17 mouse cellular contexts compared by ENCODE assay signal in genomic region chr1:171616881-171617515, GRCm38 (mm10). TPM values are rescaled to one million over a fixed set of nuclear protein-coding genes. Genes with fewer than 3 reads are reported as not detected.
DNase-seq lines count a peak whose midpoint lies in the region; ATAC-seq lines count a peak whose summit lies in the region.
"Had no signal": no experiment of that assay in that cellular context is flagged by ENCODE, and none has a peak within 500 bp of the region (broad histone marks: within the 10 kb centered on the region; RNA-seq: fewer than 3 reads in every experiment).

No protein-coding gene starts in this region.

- H3K9ac ChIP-seq in forebrain, embryonic 15.5 days (replicated peaks): no peak overlapping the region
- H3K9ac ChIP-seq: embryonic facial prominence, embryonic 13.5 days; heart, embryonic 12.5 days; liver, embryonic 12.5 days; neural tube, embryonic 15.5 days had no signal

- WGBS in forebrain, embryonic 15.5 days: 84% methylated on average over 11 of the region's 11 CpGs

- peak; percentile 83 to 85 for DNase-seq in cerebellum, postnatal 10 days
- DNase-seq in left cerebral cortex, postnatal 4 days: peak; percentile 63
- no peak for DNase-seq in left cerebral cortex, postnatal 36 days (ENCODE audit: low spot score in 2 of 2)
- no peak for DNase-seq in natural killer cell, adult 2 months (ENCODE audit: low spot score in 2 of 2)
- DNase-seq: gastrocnemius, postnatal 25 days; retina, postnatal 1 day had no signal

- no peak overlapping the region for H3K4me2 ChIP-seq in forebrain, embryonic 15.5 days (replicated peaks)
- H3K4me2 ChIP-seq: embryonic facial prominence, embryonic 13.5 days; heart, embryonic 12.5 days; liver, embryonic 12.5 days; neural tube, embryonic 15.5 days had no signal

- H3K27ac ChIP-seq in forebrain, embryonic 15.5 days (replicated peaks): no peak overlapping the region
- H3K27ac ChIP-seq: embryonic facial prominence, embryonic 13.5 days; liver, embryonic 12.5 days; neural tube, embryonic 15.5 days had no signal

- intact Hi-C loops in left cerebral cortex, postnatal 4 days (cut with DNase I): no loop called here
- intact Hi-C loops in left cerebral cortex, postnatal 36 days (cut with DNase I): no loop called here

- no peaks in the 10 kb centered on the region for H3K4me1 ChIP-seq in forebrain, embryonic 15.5 days
- H3K4me1 ChIP-seq: embryonic facial prominence, embryonic 13.5 days; heart, embryonic 12.5 days; liver, embryonic 12.5 days; neural tube, embryonic 15.5 days had no signal

- no peaks in the 10 kb centered on the region for H3K36me3 ChIP-seq in forebrain, embryonic 15.5 days
- H3K36me3 ChIP-seq: embryonic facial prominence, embryonic 13.5 days; heart, embryonic 12.5 days; liver, embryonic 12.5 days; neural tube, embryonic 15.5 days had no signal

- no peak for ATAC-seq in cerebellum, adult (ENCODE audit: insufficient number of reproducible peaks, low FRiP score, low TSS enrichment)
- peak; percentile 54 for ATAC-seq in common myeloid progenitor, adult 5-6 weeks (replicated peaks; ENCODE audit: low read depth, poor library complexity, severe bottlenecking)
- ATAC-seq in megakaryocyte, adult 5-6 weeks (ENCODE audit: poor library complexity, severe bottlenecking): peak; percentile 75
- no peak for ATAC-seq in forebrain, embryonic 15.5 days (replicated peaks)
- ATAC-seq: inflammation-experienced regulatory T-cells, adult 6 months; liver, embryonic 12.5 days had no signal

- H3K27me3 ChIP-seq in forebrain, embryonic 15.5 days: no peaks in the 10 kb centered on the region
- H3K27me3 ChIP-seq: embryonic facial prominence, embryonic 13.5 days; liver, embryonic 12.5 days; neural tube, embryonic 15.5 days had no signal

- no peaks in the 10 kb centered on the region for H3K9me3 ChIP-seq in forebrain, embryonic 15.5 days
- H3K9me3 ChIP-seq: embryonic facial prominence, embryonic 13.5 days; heart, embryonic 12.5 days; liver, embryonic 12.5 days; neural tube, embryonic 15.5 days had no signal

- no peak overlapping the region for H3K4me3 ChIP-seq in forebrain, embryonic 15.5 days
- H3K4me3 ChIP-seq: embryonic facial prominence, embryonic 13.5 days; heart, embryonic 12.5 days; liver, embryonic 12.5 days; neural tube, embryonic 15.5 days had no signal

RNA-seq across cellular contexts. Expression of gene Ly9, which starts 9.8 kb away (rescaled TPM):
- total RNA-seq in left cerebral cortex, postnatal 4 days (2021): under 1 TPM in 1 of 2 experiments, not detected in 1; 0.22 TPM
- not detected for total RNA-seq in left cerebral cortex, postnatal 36 days (2021)
- 20.2 and 27.0 TPM in 2 replicates for total RNA-seq in common myeloid progenitor, adult 5-6 weeks (2017)
- total RNA-seq in megakaryocyte, adult 5-6 weeks (2015): 41.3 and 43.2 TPM in 2 replicates
- 72.9 and 75.3 TPM in 2 replicates for total RNA-seq in megakaryocyte, adult 5-6 weeks (2017)
- 0.37 TPM in 1 of 2 replicates, not detected in the other for polyA plus RNA-seq in forebrain, embryonic 15.5 days (2015; fragmentation: Nextera tagmentation; extraction: Ambion mirVana)
- total RNA-seq: left cerebral cortex, postnatal 14 days had no signal
- polyA plus RNA-seq: kidney, embryonic 14.5 days had no signal

RNA-seq across cellular contexts. Expression of gene Slamf7, which starts 35.8 kb away (rescaled TPM):
- total RNA-seq in left cerebral cortex, postnatal 4 days (2021): not detected
- not detected for total RNA-seq in left cerebral cortex, postnatal 36 days (2021)
- 0.27 and 1.0 TPM in 2 replicates for total RNA-seq in common myeloid progenitor, adult 5-6 weeks (2017)
- total RNA-seq in megakaryocyte, adult 5-6 weeks (2015): 13.4 and 16.1 TPM in 2 replicates
- total RNA-seq in megakaryocyte, adult 5-6 weeks (2017): 9.3 and 17.3 TPM in 2 replicates
- not detected in 2 replicates for polyA plus RNA-seq in forebrain, embryonic 15.5 days (2015; fragmentation: Nextera tagmentation; extraction: Ambion mirVana)
- total RNA-seq: gastrocnemius, postnatal 25 days had no signal
- polyA plus RNA-seq: embryonic facial prominence, embryonic 13.5 days; heart, embryonic 12.5 days; kidney, embryonic 14.5 days; liver, embryonic 12.5 days had no signal

RNA-seq across cellular contexts. Expression of gene Cd244a, which starts 58.0 kb away (rescaled TPM):
- total RNA-seq in left cerebral cortex, postnatal 4 days (2021): under 1 TPM; 0.08 to 0.22 TPM
- total RNA-seq in left cerebral cortex, postnatal 36 days (2021): not detected
- 15.5 and 18.8 TPM in 2 replicates for total RNA-seq in common myeloid progenitor, adult 5-6 weeks (2017)
- total RNA-seq in megakaryocyte, adult 5-6 weeks (2015): 12.3 and 15.1 TPM in 2 replicates
- total RNA-seq in megakaryocyte, adult 5-6 weeks (2017): 16.3 and 16.8 TPM in 2 replicates
- polyA plus RNA-seq in forebrain, embryonic 15.5 days (2015; fragmentation: Nextera tagmentation; extraction: Ambion mirVana): not detected in 2 replicates
- total RNA-seq: gastrocnemius, postnatal 25 days; left cerebral cortex, postnatal 14 days had no signal
- polyA plus RNA-seq: embryonic facial prominence, embryonic 13.5 days; heart, embryonic 12.5 days; kidney, embryonic 14.5 days had no signal

Comparison
In these comparisons a context has a peak if more than half of its experiments do, and no peak if none do; other contexts are left out.
1. DNase-seq: peak in cerebellum, postnatal 10 days (2 of 2) and left cerebral cortex, postnatal 4 days (single experiment); none in left cerebral cortex, postnatal 36 days (0 of 2) and natural killer cell, adult 2 months (0 of 2).
2. ATAC-seq: peak in common myeloid progenitor, adult 5-6 weeks (single experiment) and megakaryocyte, adult 5-6 weeks (single experiment); none in cerebellum, adult (single experiment) and forebrain, embryonic 15.5 days (single experiment).
3. RNA of gene Ly9, which starts 9.8 kb away (total RNA-seq): 41.3 to 75.3 TPM in megakaryocyte, adult 5-6 weeks and 20.2 to 27.0 TPM in common myeloid progenitor, adult 5-6 weeks; 0.22 TPM in left cerebral cortex, postnatal 4 days and not detected in left cerebral cortex, postnatal 36 days; every median in the first group is over 10 times any median in the second.
4. RNA of gene Cd244a, which starts 58.0 kb away (total RNA-seq): 15.5 to 18.8 TPM in common myeloid progenitor, adult 5-6 weeks and 12.3 to 16.8 TPM in megakaryocyte, adult 5-6 weeks; 0.08 to 0.22 TPM in left cerebral cortex, postnatal 4 days and not detected in left cerebral cortex, postnatal 36 days; every median in the first group is over 10 times any median in the second.